Mouse (Mus musculus) hindbrain, embryonic 10.5 days (tissue): ENCODE data around the gene Klhl11. TPM values are rescaled to one million over a fixed set of nuclear protein-coding genes. Genes with fewer than 3 reads are reported as not detected.

ENCODE experiments used
- DNase-seq: peaks from one replicate; pipeline ENCODE4 v3.0.0-alpha.2; 2017; ENCODE audit warnings: low spot score
- H3K27ac ChIP-seq: fragments of 300-500 bp; sonication (generic); 2 replicates; pipeline ENCODE4 v1.5.1; 2016; ENCODE audit warnings: mild to moderate bottlenecking, moderate library complexity
- H3K27me3 ChIP-seq: fragments of 300-500 bp; sonication (generic); 2 replicates; pipeline ENCODE4 v1.6.1; 2016; ENCODE audit warnings: mild to moderate bottlenecking; ENCODE audit not compliant: poor library complexity, insufficient read depth, severe bottlenecking
- H3K36me3 ChIP-seq: fragments of 300-500 bp; sonication (generic); 2 replicates; pipeline ENCODE4 v1.6.1; 2016; ENCODE audit warnings: mild to moderate bottlenecking, moderate library complexity
- H3K4me1 ChIP-seq: fragments of 300-500 bp; sonication (generic); replicated peaks from 2 replicates; pipeline ENCODE4 v1.6.1; 2016; ENCODE audit warnings: mild to moderate bottlenecking
- H3K4me3 ChIP-seq: fragments of 300-500 bp; sonication (generic); 2 replicates; pipeline ENCODE4 v1.5.1; 2016; ENCODE audit warnings: mild to moderate bottlenecking, moderate library complexity
- H3K9me3 ChIP-seq: fragments of 300-500 bp; sonication (generic); 2 replicates; pipeline ENCODE4 v1.6.1; 2016; ENCODE audit warnings: mild to moderate bottlenecking, moderate library complexity
- WGBS: fragments of 180-500 bp; shearing (Covaris S2); methylation state at CpG from one replicate; pipeline ENCODE4 v1.1.7; 2016; 5-methylcytosine and 5-hydroxymethylcytosine counted together
- polyA plus RNA-seq: library from polyadenylated mRNA; unstranded; fragments of >200 nt; fragmentation: Nextera tagmentation; extraction: Ambion mirVana; gene quantifications from 2 replicates; pipeline ENCODE4 v1.2.1, GENCODE M21; 2016

The Klhl11 gene
- polyA plus RNA-seq, 1 experiment from 2014 or later: 6.1 TPM

DNA sequence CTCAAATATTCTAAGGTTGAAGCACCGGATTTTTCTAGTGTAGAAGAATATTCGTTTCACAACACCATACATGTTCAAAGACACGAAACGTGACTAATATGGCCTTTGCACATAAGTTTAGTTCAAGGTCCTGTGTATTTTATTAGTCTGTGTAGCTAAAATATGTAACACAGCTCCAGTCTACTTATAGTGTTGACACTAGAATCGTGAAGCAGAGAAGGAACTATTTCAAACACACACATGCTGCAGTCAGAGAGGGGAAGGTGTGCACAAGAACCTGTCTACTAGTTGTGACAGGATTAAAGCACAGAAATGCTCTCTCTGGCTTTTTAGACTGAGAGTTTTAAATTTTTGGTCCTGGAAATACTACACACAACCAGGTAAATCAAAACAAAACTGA lies 14.8 kb downstream of the Klhl11 start:
- WGBS: 92% methylated on average over 5 of the region's 5 CpGs
- Histone ChIP-seq H3K9me3 (no peaks in the 10 kb centered on the region), H3K4me1 (no peaks in the 10 kb centered on the region), H3K27ac (no peak overlapping the region), H3K36me3 (peaks cover 65% of the 10 kb centered on the region), H3K27me3 (no peaks in the 10 kb centered on the region), H3K4me3 (no peak overlapping the region)
- no peak for DNase-seq

DNA sequence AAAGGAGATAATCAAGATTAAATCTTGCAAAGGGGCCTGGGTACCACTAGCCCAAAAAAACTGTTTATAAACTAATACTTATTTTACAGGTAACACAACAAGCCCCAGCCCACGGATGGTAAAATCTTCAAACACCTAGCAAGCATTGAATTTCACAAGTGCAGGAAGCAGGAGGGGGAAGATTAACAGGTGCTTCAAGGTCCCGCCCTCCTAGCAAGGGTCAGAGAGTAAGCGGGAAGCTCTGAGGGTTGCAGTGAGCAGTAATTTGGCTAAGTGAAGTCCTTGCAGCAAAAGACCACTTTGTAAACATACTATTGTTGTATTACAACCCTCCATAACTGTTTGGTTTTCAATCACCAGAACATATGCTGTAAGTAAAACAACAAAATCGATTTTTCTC lies 15.3 kb downstream of the Klhl11 start:
- Histone ChIP-seq H3K27ac (no peak overlapping the region), H3K9me3 (no peaks in the 10 kb centered on the region), H3K4me3 (no peak overlapping the region), H3K27me3 (no peaks in the 10 kb centered on the region), H3K36me3 (peaks cover 60% of the 10 kb centered on the region), H3K4me1 (no peaks in the 10 kb centered on the region)
- no peak for DNase-seq
- WGBS: 86% methylated on average over 4 of the region's 4 CpGs

DNA sequence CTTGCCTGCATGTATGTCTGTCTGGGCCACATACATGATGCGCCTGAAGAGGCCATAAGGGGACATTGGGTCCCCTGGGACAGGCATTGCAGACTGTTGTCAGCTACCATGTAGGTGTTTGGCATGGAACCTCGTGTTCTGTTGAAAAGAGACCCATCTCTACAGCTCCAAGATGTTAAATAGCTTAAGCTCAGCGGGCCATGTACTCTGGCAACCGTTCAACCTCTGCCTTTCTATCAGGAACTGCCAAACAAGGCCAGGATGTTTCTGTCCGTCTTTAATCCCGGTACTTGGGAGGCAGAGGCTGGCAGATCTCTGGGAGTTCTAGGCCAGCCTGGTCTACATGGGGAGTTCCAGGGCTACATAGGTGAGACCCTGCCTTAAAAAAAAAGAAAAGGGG lies 29.9 kb downstream of the Klhl11 start:
- Histone ChIP-seq H3K36me3 (peaks cover 20% of the 10 kb centered on the region), H3K4me3 (no peak overlapping the region), H3K27me3 (no peaks in the 10 kb centered on the region), H3K4me1 (peaks cover 25% of the 10 kb centered on the region), H3K27ac (no peak overlapping the region), H3K9me3 (no peaks in the 10 kb centered on the region)
- DNase-seq: no peak
- WGBS: 90% methylated on average over 6 of the region's 6 CpGs

DNA sequence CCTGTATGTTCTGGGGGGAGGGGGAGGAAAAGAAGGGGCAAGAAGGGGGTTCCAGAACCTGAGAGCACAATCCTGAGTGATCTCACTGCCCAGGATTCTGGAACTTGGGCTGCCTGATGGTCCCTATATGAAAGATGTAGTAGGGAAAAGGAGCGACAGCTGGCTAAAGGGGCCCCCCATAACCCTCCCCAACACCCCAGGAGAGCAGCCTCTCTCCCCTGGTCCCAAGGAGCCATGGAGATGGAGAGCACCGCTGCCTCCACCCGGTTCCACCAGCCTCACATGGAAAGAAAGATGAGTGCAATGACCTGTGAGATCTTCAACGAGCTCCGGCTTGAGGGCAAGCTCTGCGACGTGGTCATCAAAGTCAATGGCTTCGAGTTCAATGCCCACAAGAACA lies 30.7 kb downstream of the Klhl11 start, which contains the start of the genes Nt5c3b and Klhl10:
Gene Nt5c3b, minus strand, starts transcription at position 12 of the 400 bp plus-strand sequence.
Gene Klhl10, plus strand, starts transcription at position 121 of the 400 bp plus-strand sequence.
- WGBS: 90% methylated on average over 8 of the region's 8 CpGs
- DNase-seq: no peak
- no peaks in the 10 kb centered on the region for H3K27me3 ChIP-seq
- H3K27ac ChIP-seq: peak within 1 kb of the TSS; percentile 93
- H3K4me3 ChIP-seq: peak within 1 kb of the TSS; percentile 76
- no peaks in the 10 kb centered on the region for H3K9me3 ChIP-seq
- peaks cover 29% of the 10 kb centered on the region for H3K36me3 ChIP-seq
- H3K4me1 ChIP-seq: peaks cover 27% of the 10 kb centered on the region

DNA sequence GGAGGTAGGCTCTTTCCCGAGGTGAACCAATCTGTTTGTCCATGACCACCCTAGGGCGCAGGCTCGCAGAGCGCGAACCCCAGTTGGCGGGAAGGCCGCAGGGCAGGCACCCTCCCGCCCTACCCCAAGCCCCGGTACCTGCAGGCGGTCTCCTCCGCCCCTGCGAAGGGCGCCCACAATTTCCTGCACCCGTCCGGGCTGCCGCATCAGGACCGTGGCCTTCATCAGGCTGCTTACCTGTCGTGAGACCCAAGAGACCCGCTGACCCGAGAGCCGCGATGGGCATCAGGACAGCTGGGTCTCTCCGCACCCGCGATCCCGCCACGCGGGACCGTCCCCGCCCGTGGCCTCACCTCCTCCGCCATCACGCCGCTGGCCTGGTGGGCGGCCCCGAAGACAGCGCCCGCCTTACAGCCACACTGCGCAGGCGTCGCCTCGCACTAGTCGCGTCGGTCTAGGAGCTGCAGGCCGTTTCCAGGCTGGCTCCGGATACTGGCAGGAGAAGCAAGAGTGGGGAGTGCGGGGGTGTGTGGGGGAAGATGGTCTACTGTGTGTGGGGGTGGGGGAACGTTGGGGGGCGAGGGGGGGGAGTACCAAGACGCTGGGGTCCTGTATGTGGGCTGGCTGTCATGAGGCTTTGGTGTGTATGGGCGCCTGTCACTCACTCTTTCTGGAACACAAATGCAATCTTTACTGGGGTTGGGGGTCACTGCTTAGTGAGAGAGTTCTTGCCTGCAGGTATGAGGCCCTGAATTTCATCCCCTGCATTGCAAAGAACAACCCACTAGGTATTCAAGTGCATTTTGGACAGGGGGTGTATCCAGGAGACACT lies 31.6 kb downstream of the Klhl11 start:
- 2% methylated on average over 52 of the region's 52 CpGs for WGBS
- Histone ChIP-seq H3K4me3 (peak overlapping the region; percentile 76), H3K9me3 (no peaks in the 10 kb centered on the region), H3K4me1 (peaks cover 36% of the 10 kb centered on the region), H3K27me3 (no peaks in the 10 kb centered on the region), H3K27ac (peak overlapping the region; percentile 93), H3K36me3 (peaks cover 38% of the 10 kb centered on the region)
- peak; percentile 78 for DNase-seq

DNA sequence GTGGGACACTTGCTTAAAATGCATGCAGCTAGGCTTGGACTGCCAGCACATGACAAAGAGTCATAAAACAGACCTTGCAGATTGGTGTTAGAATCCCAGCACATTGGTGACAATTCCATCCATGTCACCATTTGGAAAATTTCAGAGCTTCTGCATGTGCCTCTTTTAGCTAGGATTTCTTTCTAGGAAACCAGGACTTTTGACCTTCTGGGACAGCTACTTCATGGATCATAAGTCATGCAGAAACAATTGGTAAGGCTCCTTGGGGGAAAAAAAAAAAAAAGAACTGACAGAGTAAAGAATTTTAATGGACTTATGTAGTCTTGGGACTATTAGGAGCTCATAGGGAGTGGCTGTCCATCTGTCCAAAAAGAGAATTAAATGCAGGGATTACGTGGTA lies 34.6 kb downstream of the Klhl11 start:
- Histone ChIP-seq H3K4me1 (peaks cover 46% of the 10 kb centered on the region), H3K36me3 (peaks cover 62% of the 10 kb centered on the region)
- 77% methylated on average over 1 of the region's 1 CpGs for WGBS

DNA sequence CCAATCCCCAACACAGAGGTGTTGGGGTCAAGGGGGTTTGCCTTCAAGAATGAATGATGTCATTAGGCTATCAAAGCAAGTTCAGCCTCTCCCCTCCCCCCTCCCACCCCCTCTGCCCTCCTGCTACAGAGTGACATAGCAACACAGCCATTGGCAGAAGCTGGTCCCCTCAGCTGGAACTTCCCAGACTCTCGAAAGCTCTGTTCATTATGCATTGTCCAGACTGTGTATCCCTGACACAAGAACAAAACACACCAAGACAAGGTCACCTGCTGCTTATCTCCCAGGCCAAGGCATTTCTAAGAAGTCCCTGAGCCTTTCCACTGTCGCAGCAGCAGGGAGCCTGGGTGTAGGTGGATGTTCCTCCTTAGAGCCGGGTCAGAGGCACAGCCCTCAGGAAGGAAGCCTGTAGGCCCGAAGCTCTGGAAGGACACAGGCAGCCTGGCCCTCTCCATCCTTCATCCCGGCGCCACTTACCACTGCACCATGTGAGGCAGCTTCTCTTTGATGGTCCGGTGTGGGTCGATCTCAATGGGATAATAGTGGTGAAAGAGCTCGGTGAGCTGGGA lies 36.8 kb downstream of the Klhl11 start:
- Histone ChIP-seq H3K27ac (no peak overlapping the region), H3K9me3 (no peaks in the 10 kb centered on the region), H3K27me3 (no peaks in the 10 kb centered on the region), H3K4me1 (peaks cover 34% of the 10 kb centered on the region), H3K4me3 (no peak overlapping the region; the same call in 1 of the 2 replicates), H3K36me3 (peaks cover 81% of the 10 kb centered on the region)
- DNase-seq: peak; percentile 39
- WGBS: 34% methylated on average over 9 of the region's 9 CpGs

More for the DNA sequence above, 34.6 kb downstream of the Klhl11 start:
- Histone ChIP-seq H3K27me3 (no peaks in the 10 kb centered on the region), H3K27ac (no peak overlapping the region), H3K9me3 (no peaks in the 10 kb centered on the region), H3K4me3 (no peak overlapping the region)
- no peak for DNase-seq

DNA sequence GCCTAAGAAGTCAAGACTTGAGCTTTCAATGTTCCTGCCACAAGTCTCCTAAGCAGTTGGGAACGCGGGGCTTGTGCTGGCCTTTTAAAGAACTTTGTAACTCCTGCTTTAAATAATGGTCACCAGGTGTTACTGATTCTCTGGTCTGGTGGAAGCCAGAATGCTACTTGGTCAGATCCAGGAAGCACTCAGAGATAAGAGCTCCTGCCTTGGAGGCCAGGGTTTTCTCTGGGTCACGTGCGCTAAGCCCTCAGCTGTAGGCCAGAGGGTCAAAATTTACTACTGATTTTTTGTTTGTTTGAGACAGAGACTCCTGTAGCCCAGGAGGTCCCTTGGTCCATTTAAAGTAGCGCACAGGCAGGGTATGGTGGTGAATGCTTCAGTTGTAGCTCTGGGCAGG lies 40.5 kb downstream of the Klhl11 start:
- DNase-seq: no peak
- peaks cover 20% of the 10 kb centered on the region for H3K4me1 ChIP-seq
- H3K27me3 ChIP-seq: no peaks in the 10 kb centered on the region
- H3K27ac ChIP-seq: no peak overlapping the region
- H3K36me3 ChIP-seq: peaks cover 77% of the 10 kb centered on the region
- H3K4me3 ChIP-seq: no peak overlapping the region
- WGBS: 92% methylated on average over 5 of the region's 5 CpGs
- no peaks in the 10 kb centered on the region for H3K9me3 ChIP-seq

DNA sequence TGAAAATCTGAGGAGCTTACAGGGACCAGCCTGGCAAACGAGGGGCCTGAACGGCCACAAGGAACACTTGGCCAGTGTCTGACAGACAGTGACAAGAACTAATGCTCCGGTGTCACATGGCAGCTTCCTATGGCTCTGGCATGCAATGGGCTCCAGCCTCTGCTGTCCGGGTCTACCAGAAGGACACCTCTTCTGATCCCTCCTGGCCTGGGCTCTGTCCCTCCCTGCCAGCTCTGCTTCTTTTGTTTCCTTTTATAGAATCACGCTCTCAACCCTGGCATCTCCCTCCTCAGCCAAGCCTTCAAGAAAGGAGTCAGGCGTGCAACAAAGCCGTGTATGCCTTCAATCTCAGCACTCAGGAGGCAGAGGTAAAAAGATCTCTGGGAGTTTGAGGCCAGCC lies 42.5 kb downstream of the Klhl11 start:
- no peaks in the 10 kb centered on the region for H3K27me3 ChIP-seq
- WGBS: 88% methylated on average over 7 of the region's 7 CpGs
- no peaks in the 10 kb centered on the region for H3K9me3 ChIP-seq
- no peak for DNase-seq
- H3K27ac ChIP-seq: no peak overlapping the region
- peaks cover 6% of the 10 kb centered on the region; the same call in 1 of the 2 replicates for H3K4me1 ChIP-seq
- peaks cover 62% of the 10 kb centered on the region for H3K36me3 ChIP-seq
- H3K4me3 ChIP-seq: no peak overlapping the region

DNA sequence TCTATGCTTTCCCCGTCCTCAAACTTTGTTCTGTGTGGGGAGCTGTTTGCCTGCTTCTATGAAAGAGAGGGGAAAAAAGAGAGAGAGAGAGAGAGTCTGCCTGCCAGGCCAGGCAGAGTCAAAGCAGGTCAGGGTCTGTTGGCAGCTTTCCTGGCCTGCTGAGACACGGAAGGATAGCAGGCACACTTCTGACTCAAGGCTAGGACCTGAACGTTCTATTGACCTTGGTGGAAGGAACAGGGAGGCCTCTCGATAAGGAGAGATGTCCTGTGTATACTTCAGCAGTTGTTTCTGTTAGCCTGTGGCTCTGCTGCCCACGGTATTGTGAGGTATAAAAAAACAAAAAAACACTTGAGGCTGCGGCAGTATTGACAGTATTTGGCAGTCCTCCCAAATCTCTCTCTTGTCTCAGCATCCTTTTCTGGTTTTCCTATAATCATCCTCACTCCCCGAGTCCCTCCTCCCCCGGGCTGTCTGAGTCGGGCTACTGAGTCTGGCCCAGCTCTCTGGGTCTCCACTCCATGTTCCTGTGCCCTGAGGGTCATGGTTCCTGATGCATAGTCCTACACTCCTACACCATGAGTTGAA lies 43.8 kb downstream of the Klhl11 start:
- Histone ChIP-seq H3K27ac (no peak overlapping the region), H3K4me3 (no peak overlapping the region), H3K9me3 (no peaks in the 10 kb centered on the region), H3K27me3 (no peaks in the 10 kb centered on the region), H3K36me3 (peaks cover 61% of the 10 kb centered on the region), H3K4me1 (0 out of 2 replicates have a peak, but pooled peaks cover 6% of the 10 kb centered on the region)
- WGBS: 88% methylated on average over 9 of the region's 9 CpGs
- DNase-seq: no peak

DNA sequence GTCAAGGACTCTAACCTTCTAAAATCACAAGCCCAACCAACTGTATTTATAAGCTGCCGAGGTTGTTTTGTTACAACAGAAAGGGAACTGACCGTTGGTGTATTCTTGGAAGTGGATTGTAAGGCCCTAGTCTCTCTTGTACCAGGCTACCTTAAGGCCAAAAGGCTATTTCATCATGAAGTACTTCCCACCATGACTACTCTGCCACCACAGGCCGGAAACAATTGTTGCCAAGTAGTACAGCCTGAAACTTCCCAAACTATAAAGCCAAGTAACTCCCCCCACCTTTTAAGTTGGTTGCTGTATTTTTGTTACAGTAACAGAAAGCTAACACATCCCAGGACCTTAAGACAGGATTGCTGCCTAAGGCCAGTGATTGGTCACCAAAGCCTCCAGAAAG lies 45.7 kb downstream of the Klhl11 start:
- Histone ChIP-seq H3K9me3 (no peaks in the 10 kb centered on the region), H3K27ac (no peak overlapping the region), H3K27me3 (no peaks in the 10 kb centered on the region), H3K4me1 (peaks cover 8% of the 10 kb centered on the region), H3K4me3 (no peak overlapping the region), H3K36me3 (peaks cover 58% of the 10 kb centered on the region)
- 89% methylated on average over 3 of the region's 3 CpGs for WGBS
- DNase-seq: no peak

DNA sequence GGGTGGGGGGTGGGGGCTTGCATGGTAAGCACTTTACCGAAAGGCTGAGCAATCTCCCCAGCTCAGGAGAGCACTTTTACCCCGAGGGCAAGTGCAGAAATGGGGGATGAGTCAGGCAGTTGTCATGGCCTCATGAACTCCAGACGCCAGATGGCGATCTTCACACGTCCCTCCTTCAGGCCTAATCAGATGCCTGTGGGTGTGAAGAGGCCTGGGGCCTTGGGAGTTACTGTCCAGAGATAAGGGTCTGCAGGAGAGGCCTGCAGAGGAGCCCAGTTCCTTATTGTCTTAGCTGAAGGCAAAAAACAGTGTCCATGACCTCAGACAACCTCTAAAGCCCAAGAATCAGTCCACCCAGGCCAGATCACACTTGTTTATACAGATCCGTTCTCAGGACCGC lies 46.7 kb downstream of the Klhl11 start:
- no peak overlapping the region for H3K4me3 ChIP-seq
- H3K36me3 ChIP-seq: peaks cover 50% of the 10 kb centered on the region

DNA sequence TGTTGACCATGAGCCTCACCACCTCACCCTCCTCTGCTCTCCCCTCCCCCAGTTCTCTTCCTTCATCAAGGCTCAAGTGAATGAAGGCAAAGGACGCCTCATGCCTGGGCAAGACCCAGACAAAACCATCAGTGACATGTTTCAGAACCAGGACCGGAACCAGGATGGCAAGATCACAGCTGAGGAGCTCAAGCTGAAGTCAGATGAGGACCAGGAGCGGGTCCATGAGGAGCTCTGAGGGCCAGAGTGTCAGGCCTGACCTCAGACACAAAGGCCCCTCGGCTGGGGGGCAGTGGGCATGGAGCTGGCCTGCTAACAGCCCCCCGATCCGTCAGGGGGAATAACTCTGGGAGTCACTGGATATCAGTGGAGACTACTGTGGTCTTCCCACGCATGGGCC lies 48.7 kb downstream of the Klhl11 start:
- no peak for DNase-seq
- Histone ChIP-seq H3K27me3 (no peaks in the 10 kb centered on the region), H3K4me3 (no peak overlapping the region; the same call in 1 of the 2 replicates), H3K27ac (no peak overlapping the region), H3K36me3 (peaks cover 30% of the 10 kb centered on the region), H3K9me3 (no peaks in the 10 kb centered on the region), H3K4me1 (peaks cover 21% of the 10 kb centered on the region)
- 90% methylated on average over 7 of the region's 7 CpGs for WGBS

More for the DNA sequence above, 46.7 kb downstream of the Klhl11 start:
- H3K27ac ChIP-seq: peak overlapping the region; percentile 69
- H3K27me3 ChIP-seq: no peaks in the 10 kb centered on the region
- H3K9me3 ChIP-seq: no peaks in the 10 kb centered on the region
- DNase-seq: peak; percentile 67
- peaks cover 17% of the 10 kb centered on the region for H3K4me1 ChIP-seq
- 30% methylated on average over 7 of the region's 7 CpGs for WGBS
